Mouse (Mus musculus): ENCODE results near the gene N4bp3. TPM values are rescaled to one million over a fixed set of nuclear protein-coding genes. Genes with fewer than 3 reads are reported as not detected.
"Not testable (repeated sequence)": the region's sequence is repeated elsewhere in the genome, so short reads cannot be mapped to it uniquely, and the experiment has no call there.

Gene N4bp3
- total RNA-seq, 2 experiments from 2014 or later, result 3.3 to 6.0 TPM

DNA sequence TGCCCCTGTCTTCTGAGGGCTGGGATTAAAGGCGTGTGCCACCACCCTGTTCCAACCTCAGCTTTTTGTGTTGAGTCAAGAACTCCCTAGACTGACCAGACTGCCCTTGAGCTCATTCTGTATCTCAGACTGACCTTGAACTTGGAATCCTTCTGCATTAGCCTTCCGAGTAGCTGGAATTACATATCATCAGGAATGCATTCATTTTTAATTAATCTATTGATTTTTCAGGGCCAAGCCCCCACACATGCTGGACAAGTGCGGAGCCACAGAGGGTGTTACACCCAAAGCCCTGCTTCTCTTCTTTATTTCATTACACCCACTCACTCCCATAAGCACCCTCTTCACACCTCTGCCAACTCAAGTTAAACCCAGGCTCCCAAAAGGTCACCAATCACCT is 16.9 kb downstream of the N4bp3 start:
- intact Hi-C loops (cut with DNase I), result no loop called here
- no peak for DNase-seq

- DNase-seq; intact Hi-C loops (cut with DNase I): not testable (repeated sequence)
These were observed 17.4 kb downstream of the N4bp3 start for GRCm38 (mm10) chr11:51633200-51633599.

DNA sequence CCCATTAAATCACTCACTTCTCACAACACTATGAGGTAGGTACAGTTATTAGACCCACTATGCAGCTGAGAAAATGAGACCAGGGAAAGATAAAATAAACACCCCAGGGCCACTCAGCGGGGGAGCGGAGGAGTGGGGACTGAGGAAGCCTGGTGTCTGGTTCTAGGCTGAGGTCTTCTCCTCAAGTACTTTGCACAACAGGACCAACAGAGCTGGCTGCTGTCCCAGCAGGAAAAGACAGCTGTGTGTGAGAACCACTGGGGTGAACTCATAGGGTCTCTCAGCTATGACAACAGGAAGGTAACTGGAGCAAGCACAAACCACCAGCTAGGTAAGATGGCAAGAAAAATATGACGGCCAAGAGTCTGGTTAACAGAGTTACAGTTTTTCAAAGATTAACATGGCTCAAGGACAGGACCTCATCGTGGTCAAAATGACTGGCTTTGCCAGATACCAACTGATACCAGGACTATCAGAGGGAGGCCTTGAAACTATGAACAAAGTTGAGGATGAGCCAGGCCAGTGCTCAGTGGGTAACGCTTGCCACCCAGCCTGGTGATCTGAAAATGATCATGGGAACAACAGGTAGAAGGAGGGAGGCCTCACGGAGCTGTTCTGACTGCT is 18.4 kb downstream of the N4bp3 start:
- no peak for DNase-seq
- intact Hi-C loops (cut with DNase I), result no loop called here

- intact Hi-C loops (cut with DNase I), result no loop called here
- DNase-seq, result no peak
These were observed 20.9 kb downstream of the N4bp3 start for GRCm38 (mm10) chr11:51629651-51630314.

DNA sequence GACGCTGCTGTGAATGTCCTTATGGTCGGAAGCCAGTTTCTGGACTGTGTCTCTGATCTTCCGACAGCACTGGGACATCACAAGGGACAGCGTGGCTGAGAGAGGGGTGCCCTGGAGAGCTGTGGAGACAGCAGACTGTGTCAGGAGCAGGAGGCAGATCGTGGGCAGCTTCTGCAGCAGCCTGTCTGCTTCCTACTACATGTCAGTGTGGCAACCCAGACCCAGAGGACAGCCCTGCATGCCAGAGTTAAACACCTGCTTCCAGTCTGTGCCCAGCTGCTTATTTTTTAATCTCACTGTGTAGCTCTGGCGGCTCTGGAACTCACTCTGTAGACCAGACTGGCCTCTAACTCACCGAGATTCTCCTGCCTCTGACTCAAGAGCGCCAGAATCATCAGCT is 22.7 kb downstream of the N4bp3 start:
- DNase-seq, result no peak
- intact Hi-C loops (cut with DNase I), result no loop called here

DNA sequence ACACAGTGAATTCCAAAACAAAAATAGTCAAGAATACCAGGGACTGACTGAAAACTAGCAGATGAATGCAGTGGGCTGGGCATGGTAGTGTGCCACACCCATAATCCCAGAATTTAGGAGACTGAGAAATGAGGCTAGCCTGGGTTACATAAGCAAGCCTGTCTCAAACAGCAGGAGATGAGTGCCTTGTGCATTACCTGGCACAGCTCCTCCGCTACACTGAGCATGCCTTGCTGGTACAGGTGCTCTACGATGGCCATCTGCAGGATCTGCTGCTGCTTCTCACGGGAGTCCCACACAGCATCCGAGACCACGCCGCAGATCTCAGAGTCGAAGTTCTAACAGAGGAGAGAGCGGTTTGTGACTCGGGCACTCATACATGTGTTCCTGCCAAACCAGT is 23.2 kb downstream of the N4bp3 start:
- no peak for DNase-seq
- intact Hi-C loops (cut with DNase I), result no loop called here

DNA sequence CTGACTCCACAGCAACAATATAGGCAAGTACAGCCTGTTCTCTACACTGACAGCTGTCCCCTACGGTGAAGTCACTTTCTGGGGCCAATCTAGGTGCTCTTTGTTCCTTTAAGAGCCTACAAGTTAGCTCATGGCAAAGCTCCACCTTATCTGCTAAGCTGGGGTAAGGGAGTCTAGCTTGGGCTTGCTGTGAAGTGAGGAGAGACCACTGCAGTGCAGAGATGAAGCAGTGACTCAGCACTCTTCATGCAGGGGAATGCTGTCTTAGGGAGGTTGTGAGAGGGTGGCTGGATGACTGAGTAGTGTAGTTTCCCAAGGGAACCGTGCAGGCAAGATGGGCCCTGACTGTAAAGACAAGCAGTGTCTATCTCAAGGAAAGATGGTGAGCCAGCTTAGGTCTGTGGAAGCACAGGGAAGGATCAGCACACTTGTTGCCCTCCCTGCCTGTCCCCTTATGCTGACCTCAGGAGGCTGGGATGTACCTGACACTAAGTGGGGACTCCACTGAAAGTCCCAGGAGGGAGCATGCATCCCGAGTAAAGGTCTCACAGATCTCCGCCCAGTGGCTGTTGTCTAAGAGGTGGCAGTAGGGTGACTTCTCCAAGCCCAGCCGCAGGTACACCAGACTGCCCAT is 25.3 kb downstream of the N4bp3 start:
- intact Hi-C loops (cut with DNase I), result no loop called here

GRCm38 (mm10) chr11:51622971-51623491 is 27.6 kb downstream of the N4bp3 start:
- intact Hi-C loops (cut with DNase I), result no loop called here
- DNase-seq, result no peak

More for the DNA sequence above, 25.3 kb downstream of the N4bp3 start:
- no peak for DNase-seq

GRCm38 (mm10) chr11:51621776-51622175 is 28.9 kb downstream of the N4bp3 start:
- intact Hi-C loops (cut with DNase I), result no loop called here
- no peak for DNase-seq

GRCm38 (mm10) chr11:51620084-51620483 is 30.6 kb downstream of the N4bp3 start:
- DNase-seq, result no peak
- intact Hi-C loops (cut with DNase I), result no loop called here

GRCm38 (mm10) chr11:51619409-51620060 is 31.1 kb downstream of the N4bp3 start, which contains the start of gene Nhp2:
Gene Nhp2, plus strand, starts transcription at chr11:51619735.
- peak; percentile 92 for DNase-seq
- intact Hi-C loops (cut with DNase I), result no loop called here

GRCm38 (mm10) chr11:51618894-51619408 is 31.7 kb downstream of the N4bp3 start:
- intact Hi-C loops (cut with DNase I), result no loop called here
- DNase-seq, result no peak

DNA sequence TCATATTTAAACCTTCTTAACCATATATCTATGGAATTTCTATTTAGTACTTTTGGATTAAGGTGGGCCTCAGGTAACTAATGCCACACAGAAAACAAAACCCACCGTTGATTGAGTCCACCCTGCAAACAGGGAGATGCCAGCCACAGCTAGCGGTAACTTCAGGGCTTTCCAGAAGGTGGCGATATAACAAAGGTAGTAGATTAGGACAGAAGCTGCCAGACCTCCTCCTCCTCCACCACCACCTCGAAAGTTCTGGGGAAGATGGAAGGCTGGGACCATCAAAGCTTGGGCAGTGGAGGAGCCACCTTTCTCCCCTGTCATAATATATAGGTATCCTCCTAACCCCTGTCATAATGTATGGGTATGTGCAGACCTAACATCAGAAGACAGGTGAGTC is 32.9 kb downstream of the N4bp3 start:
- intact Hi-C loops (cut with DNase I), result loop anchor here (1.0 kb wide), 1 partner anchor 64 kb away; no protein-coding TSS in a partner anchor
- peak in 1 of 2 experiments; percentile 55 for DNase-seq

DNA sequence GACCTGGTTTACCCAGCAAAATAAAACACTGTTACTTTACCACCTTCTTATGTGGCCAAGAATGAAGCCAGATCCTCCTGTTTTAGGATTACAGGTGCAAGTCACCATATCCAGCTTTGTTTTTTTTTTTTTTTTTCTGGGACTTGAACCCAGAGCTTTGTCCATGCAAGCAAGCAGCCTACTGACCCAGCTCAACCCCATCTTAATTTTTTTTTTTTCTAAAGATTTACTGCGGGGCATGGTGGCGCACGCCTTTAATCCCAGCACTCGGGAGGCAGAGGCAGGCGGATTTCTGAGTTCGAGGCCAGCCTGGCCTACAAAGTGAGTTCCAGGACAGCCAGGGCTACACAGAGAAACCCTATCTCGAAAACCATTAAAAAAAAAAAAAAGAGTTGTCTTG is 34.5 kb downstream of the N4bp3 start:
- intact Hi-C loops (cut with DNase I), result not testable (repeated sequence)

DNA sequence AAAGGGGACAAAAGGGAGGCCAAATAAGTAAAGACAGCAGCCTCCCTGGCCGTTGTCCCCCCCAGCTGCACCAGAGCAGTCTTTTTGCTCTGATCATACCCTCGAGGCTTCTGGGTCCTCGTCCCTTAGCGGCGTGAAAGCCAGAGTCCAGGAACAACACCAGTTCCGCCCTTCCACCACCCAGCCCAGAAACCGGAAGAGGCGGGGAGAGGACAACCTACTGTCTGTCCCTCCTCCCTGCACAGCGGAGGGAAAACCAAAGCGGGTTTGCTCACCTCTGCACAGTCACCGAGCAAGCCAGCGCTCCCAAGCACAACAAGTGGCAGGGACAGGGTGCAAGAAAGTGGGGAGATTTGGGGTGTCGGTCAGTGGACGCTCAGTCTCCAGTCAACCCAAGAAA is 35.0 kb downstream of the N4bp3 start:
- peak; percentile 56 to 63 for DNase-seq
- intact Hi-C loops (cut with DNase I), result no loop called here

More for the DNA sequence above, 34.5 kb downstream of the N4bp3 start:
- not testable (repeated sequence) for DNase-seq

GRCm38 (mm10) chr11:51615129-51615528 is 35.5 kb downstream of the N4bp3 start:
- intact Hi-C loops (cut with DNase I), result no loop called here
- DNase-seq, result no peak

GRCm38 (mm10) chr11:51614256-51614655 is 36.4 kb downstream of the N4bp3 start:
- intact Hi-C loops (cut with DNase I), result no loop called here
- no peak for DNase-seq

DNA sequence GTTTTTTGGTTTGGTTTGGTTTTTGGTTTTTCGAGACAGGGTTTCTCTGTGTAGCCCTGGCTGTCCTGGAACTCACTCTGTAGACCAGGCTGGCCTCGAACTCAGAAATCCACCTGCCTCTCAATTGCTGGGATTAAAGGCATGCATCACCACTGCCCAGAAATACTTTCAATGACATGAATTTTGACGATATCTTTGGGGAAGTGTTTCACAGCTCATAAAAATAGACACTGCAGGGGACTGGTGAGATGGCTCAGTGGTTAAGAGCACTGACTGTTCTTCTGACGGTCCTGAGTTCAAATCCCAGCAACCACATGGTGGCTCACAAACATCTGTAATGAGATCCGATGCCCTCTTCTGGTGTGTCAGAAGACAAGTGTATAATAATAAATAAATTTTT is 40.7 kb downstream of the N4bp3 start:
- intact Hi-C loops (cut with DNase I); DNase-seq: not testable (repeated sequence)

DNA sequence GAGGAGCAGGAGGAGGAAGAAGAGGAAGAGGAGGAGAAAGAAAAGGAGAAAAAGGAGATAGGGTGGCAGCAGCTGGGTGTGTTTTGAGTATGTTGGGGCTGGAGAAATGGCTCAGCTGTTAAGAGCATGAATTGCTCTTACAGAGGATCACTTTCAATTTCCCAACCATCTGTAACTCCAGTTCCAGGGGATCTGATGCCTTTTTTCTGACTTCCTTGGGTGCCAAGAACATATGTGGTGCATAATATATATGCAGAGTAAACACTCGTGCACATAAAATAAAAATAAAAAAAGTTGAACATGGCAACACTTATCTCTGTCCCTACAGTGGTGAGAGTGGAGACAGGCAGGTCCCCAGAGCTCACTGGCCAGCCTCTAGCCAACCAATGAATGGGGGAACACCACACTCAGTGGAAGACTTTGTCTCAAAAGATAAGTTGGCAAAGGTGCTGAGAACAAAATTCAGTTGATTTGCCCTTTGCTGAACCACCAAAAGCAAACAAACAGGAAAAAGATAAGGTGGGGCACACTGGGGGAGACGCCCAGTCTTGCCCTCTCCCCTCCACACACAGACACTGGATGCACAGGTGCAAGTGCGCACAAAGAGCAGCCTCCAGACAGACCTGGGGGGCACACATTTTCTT is 41.3 kb downstream of the N4bp3 start:
- intact Hi-C loops (cut with DNase I), result no loop called here
- no peak for DNase-seq

DNA sequence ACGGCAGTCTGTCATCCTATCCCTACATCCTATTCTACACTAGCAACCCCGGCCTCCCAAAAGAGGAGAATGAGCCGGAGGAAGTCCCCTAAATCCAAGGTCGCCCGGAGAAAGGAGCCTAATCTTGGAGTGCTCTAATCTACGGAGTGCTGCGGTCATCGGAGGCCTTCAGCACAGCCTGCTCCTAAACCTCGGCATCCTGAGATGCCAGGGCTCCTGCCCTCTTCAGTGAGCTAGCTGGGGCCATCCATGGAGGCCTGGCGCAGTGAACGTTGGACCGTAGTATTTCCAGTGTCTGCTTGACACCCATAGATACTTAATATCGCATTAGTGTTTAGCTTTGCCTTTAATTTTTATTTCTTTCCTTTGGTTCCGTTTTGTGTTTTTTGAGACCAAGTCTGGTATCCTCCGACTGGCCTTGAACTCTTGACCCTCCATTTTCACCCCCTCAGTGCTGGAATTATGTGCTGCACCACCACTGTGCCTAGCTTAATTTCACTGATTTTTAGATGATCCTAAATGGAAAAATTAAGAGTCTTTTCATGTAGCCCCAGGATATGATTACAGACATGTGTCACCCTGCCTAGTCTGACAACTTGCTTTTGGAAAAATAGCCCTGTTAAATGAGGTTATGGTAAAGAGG is 43.4 kb downstream of the N4bp3 start:
- intact Hi-C loops (cut with DNase I), result no loop called here
- no peak for DNase-seq

Data from gastrocnemius, postnatal 36 days (tissue).